Mouse (Mus musculus) testis, adult 10 weeks (tissue): ENCODE measurements around the gene Tada3. TPM values are rescaled to one million over a fixed set of nuclear protein-coding genes. Genes with fewer than 3 reads are reported as not detected.

ENCODE experiments used
- polyA plus RNA-seq: library from polyadenylated mRNA; stranded (reverse); fragments of 350-450 nt; fragmentation: Illumina TruSeq; extraction: RNeasy Lipid Tissue Mini Kit (QIAGEN cat#74804); gene quantifications from one replicate; pipeline ENCODE4 v1.2.3, GENCODE M21; 2014; ENCODE audit warnings: low read depth, low replicate concordance

The Tada3 gene
- 2.1 TPM for polyA plus RNA-seq

DNA sequence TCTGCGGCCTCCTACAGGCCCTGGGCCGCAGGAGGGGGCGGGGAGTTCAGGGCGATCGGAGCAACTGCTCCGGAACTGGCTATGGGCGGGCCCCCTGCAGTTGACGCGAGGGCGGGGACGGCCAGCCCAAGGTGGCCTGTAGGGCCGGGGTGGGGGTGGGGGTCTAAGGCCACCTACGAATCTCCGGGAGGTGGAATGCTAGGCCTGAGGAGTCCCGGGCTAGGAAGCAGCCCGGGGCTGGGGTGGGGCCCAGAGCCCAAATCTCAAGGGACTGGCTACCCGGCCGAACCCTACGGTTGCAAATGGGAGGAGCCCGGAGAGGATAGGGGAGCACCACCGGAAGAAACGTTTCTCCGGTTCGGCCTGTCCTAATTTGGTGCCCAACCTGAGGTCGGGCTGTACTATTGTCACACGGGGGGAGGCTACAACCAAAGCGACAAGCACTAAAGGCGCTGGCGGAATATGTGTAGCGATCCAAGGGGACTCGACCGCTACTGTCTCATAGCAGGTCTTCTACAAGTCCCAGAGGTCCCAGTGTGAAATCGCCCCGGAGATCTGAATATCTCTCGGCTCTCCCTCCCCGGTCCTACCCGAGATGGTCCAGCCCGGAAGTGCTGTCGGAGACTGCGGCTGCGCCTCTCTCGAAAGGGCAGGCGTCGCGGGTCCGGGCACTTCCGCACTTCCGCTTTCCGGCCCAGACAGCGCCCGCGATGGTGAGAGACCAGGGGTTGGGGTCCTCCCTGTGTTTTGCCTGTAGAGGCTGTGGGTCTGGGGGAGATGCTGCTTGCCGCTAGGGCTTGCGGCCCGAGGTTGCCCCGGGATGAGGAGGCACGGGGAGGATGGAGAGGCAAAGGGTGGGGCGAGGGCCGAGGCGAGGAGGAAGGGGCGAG, at the start of gene Tada3, which contains the start of gene Arpc4:
Gene Tada3, minus strand, starts transcription at position 388 of the 890 bp plus-strand sequence.
Gene Arpc4, plus strand, starts transcription at position 620 of the 890 bp plus-strand sequence.

DNA sequence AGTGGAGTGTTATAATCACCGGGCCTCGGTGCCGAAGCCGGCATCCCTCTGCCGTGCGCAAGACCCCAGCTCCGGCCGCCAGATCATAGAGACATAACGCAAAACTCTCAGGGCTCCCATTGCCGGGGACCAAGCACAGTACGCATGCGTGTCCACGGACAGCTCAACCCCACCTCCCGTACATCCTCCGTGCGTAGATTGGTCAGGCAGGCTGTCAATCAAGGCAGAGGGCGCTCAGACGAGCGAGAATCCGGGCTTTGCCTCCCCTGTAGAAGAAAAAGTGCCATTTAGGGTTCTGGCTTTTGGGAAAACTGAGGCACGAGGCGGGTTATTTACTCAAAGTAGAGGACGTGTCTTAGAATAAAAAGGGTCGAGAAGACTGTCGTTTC, 41.5 kb upstream of the Tada3 start, which contains the start of gene Rpusd3:
Gene Rpusd3, minus strand, starts transcription at position 142 of the 389 bp plus-strand sequence.

GRCm38 (mm10) chr6:113388960-113389359, 11.3 kb upstream of the Tada3 start, which contains the start of gene Ttll3:
Gene Ttll3 (plus strand): TSS chr6:113389260.

DNA sequence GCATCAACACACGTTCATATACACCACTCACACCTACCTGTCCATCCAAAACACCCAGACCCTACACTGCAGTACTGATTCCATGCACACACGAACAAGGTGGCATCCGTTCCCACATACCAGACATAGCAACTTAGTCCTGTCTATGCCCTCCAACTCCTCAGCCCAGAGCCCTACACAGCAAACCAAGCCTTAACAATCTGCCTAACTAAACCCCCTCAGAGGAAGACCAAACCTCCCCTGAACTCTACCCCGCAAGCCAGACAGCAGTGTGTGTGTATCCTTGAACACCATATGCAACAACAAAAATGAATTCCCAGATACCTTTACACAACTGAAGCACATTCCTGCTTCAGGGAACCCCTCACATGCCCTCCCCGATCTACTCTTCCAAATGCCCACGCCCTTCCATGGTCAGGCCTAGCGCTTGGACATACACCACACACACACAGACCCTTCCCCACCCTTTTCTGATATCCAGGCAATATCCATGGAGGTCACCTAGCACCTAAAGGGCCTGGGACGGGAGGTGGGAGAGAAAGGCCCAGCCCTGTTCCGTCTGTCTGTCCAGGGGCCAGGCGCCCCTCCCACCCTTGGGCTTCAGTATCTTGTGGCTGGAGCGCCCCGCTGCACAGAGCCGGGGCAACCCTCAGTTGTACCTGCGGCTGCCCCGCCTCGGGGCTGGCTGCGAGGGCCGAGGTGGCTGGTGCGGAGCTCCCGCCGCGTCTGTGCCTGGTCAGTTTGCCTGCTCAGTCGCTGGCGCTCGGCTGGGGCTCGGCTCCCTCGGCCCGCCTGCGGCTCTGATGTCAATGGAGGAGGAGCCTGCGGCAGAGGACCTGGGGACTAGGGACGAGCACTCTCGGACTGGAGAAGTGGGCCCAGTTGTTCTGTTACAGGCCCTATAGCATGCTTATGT, 34.2 kb downstream of the Tada3 start, which contains the start of gene Camk1:
Gene Camk1, minus strand, starts transcription at position 808 of the 916 bp plus-strand sequence.

GRCm38 (mm10) chr6:113326533-113327315, 51.0 kb downstream of the Tada3 start, which contains the start of gene Ogg1:
Gene Ogg1 (plus strand): TSS chr6:113326972.

Other genes starting within 250 kb of the Tada3 start
- gene Lhfpl4, start 182.5 kb downstream of the Tada3 start, polyA plus RNA-seq, result 0.13 TPM
- 15.5 TPM for gene Mtmr14, start 140.0 kb downstream of the Tada3 start, polyA plus RNA-seq
- gene Cpne9, start 95.6 kb downstream of the Tada3 start, polyA plus RNA-seq, result not detected
- gene Brpf1, start 70.7 kb downstream of the Tada3 start, polyA plus RNA-seq, result 3.9 TPM
- gene Ogg1, start 50.9 kb downstream of the Tada3 start, polyA plus RNA-seq, result 3.3 TPM
- gene Camk1, start 33.9 kb downstream of the Tada3 start, polyA plus RNA-seq, result 1.4 TPM
- gene Arpc4, start 232 bp upstream of the Tada3 start, polyA plus RNA-seq, result 32.3 TPM
- gene Ttll3, start 11.4 kb upstream of the Tada3 start, polyA plus RNA-seq, result 10.6 TPM
- gene Rpusd3, start 41.5 kb upstream of the Tada3 start, polyA plus RNA-seq, result 0.28 TPM
- gene Cidec, start 57.9 kb upstream of the Tada3 start, polyA plus RNA-seq, result 0.11 TPM
- gene Jagn1, start 64.7 kb upstream of the Tada3 start, polyA plus RNA-seq, result 25.8 TPM
- gene Il17re, start 80.6 kb upstream of the Tada3 start, polyA plus RNA-seq, result 1.8 TPM
- not detected for gene Il17rc, start 93.5 kb upstream of the Tada3 start, polyA plus RNA-seq
- 0.45 TPM for gene Creld1, start 105.4 kb upstream of the Tada3 start, polyA plus RNA-seq
- gene Prrt3, start 124.0 kb upstream of the Tada3 start, polyA plus RNA-seq, result not detected
- gene Emc3, start 153.8 kb upstream of the Tada3 start, polyA plus RNA-seq, result 58.5 TPM
- 26.5 TPM for gene Fancd2, start 153.8 kb upstream of the Tada3 start, polyA plus RNA-seq
- gene Fancd2os, start 222.8 kb upstream of the Tada3 start, polyA plus RNA-seq, result 83.9 TPM
- 27.3 TPM for gene Brk1, start 226.9 kb upstream of the Tada3 start, polyA plus RNA-seq
- 72.8 TPM for gene Vhl, start 246.1 kb upstream of the Tada3 start, polyA plus RNA-seq